Mouse (Mus musculus) thymus, postnatal 36 days (tissue): ENCODE data around the gene Elavl3.

Source experiments
- DNase-seq, 2 experiments: peaks; one replicate each; pipeline ENCODE4 v3.0.0; 2022; ENCODE audit warnings: mixed read lengths in 2 of 2

The Elavl3 gene

GRCm38 (mm10) chr9:22002194-22003162 lies 49.3 kb downstream of the Elavl3 start, which contains the start of the genes Ccdc151 and Prkcsh:
TSS of gene Ccdc151 (minus strand) at chr9:22002634.
TSS of gene Prkcsh (plus strand) at chr9:22002806.
- peak; percentile 97 to 99 for DNase-seq

GRCm38 (mm10) chr9:22001633-22002032 lies 50.2 kb downstream of the Elavl3 start:
- DNase-seq: no peak

GRCm38 (mm10) chr9:22000296-22000695 lies 51.5 kb downstream of the Elavl3 start:
- no peak for DNase-seq

- no peak for DNase-seq
These were observed 55.5 kb downstream of the Elavl3 start for GRCm38 (mm10) chr9:21996178-21996867.

GRCm38 (mm10) chr9:21992227-21992626 lies 59.6 kb downstream of the Elavl3 start:
- DNase-seq: no peak

- no peak for DNase-seq
These were observed 62.4 kb downstream of the Elavl3 start, which contains the start of gene Rgl3 for GRCm38 (mm10) chr9:21989230-21990110. TSS of gene Rgl3 (minus strand) at chr9:21989446.

- DNase-seq: no peak
These were observed 63.3 kb downstream of the Elavl3 start for GRCm38 (mm10) chr9:21988421-21989101.

- DNase-seq: no peak
These were observed 64.1 kb downstream of the Elavl3 start for GRCm38 (mm10) chr9:21987592-21988342.

GRCm38 (mm10) chr9:21983911-21984310 lies 67.9 kb downstream of the Elavl3 start:
- no peak for DNase-seq

GRCm38 (mm10) chr9:21978398-21979128 lies 73.3 kb downstream of the Elavl3 start:
- DNase-seq: no peak

GRCm38 (mm10) chr9:21977972-21978371 lies 73.9 kb downstream of the Elavl3 start:
- peak; percentile 48 to 62 for DNase-seq

- DNase-seq: no peak
These were observed 74.5 kb downstream of the Elavl3 start for GRCm38 (mm10) chr9:21977331-21977730.

- DNase-seq: no peak
These were observed 75.1 kb downstream of the Elavl3 start for GRCm38 (mm10) chr9:21976626-21977175.

- no peak for DNase-seq
These were observed 82.5 kb downstream of the Elavl3 start for GRCm38 (mm10) chr9:21969304-21969703.

GRCm38 (mm10) chr9:21968883-21969282 lies 82.9 kb downstream of the Elavl3 start:
- DNase-seq: no peak
